Mouse (Mus musculus) stomach, embryonic 15.5 days (tissue): ENCODE measurements around the gene Gtf2i. TPM values are rescaled to one million over a fixed set of nuclear protein-coding genes. Genes with fewer than 3 reads are reported as not detected.

Experiments used
- ATAC-seq: fragments of 200-750 bp; cut with Nextera tagmentation; 2 replicates; pipeline ENCODE4 v1.8.0; 2017; ENCODE audit warnings: low read depth, moderate number of reproducible peaks, moderate TSS enrichment; ENCODE audit not compliant: insufficient read depth, low FRiP score
- H3K27ac ChIP-seq: fragments of 300-500 bp; sonication (generic); 2 replicates; pipeline ENCODE4 v1.5.1; 2015; ENCODE audit warnings: mild to moderate bottlenecking, inconsistent platforms
- H3K27me3 ChIP-seq: fragments of 300-500 bp; sonication (generic); replicated peaks from 2 replicates; pipeline ENCODE4 v1.6.1; 2015; ENCODE audit warnings: inconsistent platforms
- H3K36me3 ChIP-seq: fragments of 300-500 bp; sonication (generic); 2 replicates; pipeline ENCODE4 v1.6.1; 2015; ENCODE audit warnings: inconsistent platforms
- H3K4me1 ChIP-seq: fragments of 300-500 bp; sonication (generic); 2 replicates; pipeline ENCODE4 v1.6.1; 2015; ENCODE audit warnings: inconsistent platforms
- H3K4me2 ChIP-seq: fragments of 300-500 bp; sonication (generic); 2 replicates; pipeline ENCODE4 v1.6.1; 2015; ENCODE audit warnings: mild to moderate bottlenecking, inconsistent platforms
- H3K4me3 ChIP-seq: fragments of 300-500 bp; sonication (generic); replicated peaks from 2 replicates; pipeline ENCODE4 v1.5.1; 2015; ENCODE audit warnings: inconsistent platforms
- H3K9ac ChIP-seq: fragments of 300-500 bp; sonication (generic); 2 replicates; pipeline ENCODE4 v1.6.1; 2015; ENCODE audit warnings: inconsistent platforms
- H3K9me3 ChIP-seq: fragments of 300-500 bp; sonication (generic); 2 replicates; pipeline ENCODE4 v1.6.1; 2016; ENCODE audit warnings: inconsistent platforms
- WGBS: fragments of 180-500 bp; shearing (Covaris S2); methylation state at CpG from one replicate; pipeline ENCODE4 v1.1.7; 2015; 5-methylcytosine and 5-hydroxymethylcytosine counted together
- polyA plus RNA-seq: library from polyadenylated mRNA; unstranded; fragments of >200 nt; fragmentation: Nextera tagmentation; extraction: Ambion mirVana; gene quantifications from 2 replicates; pipeline ENCODE4 v1.2.1, GENCODE M21; 2015

Gtf2i gene
- polyA plus RNA-seq, 1 experiment from 2014 or later, result 163 TPM

DNA sequence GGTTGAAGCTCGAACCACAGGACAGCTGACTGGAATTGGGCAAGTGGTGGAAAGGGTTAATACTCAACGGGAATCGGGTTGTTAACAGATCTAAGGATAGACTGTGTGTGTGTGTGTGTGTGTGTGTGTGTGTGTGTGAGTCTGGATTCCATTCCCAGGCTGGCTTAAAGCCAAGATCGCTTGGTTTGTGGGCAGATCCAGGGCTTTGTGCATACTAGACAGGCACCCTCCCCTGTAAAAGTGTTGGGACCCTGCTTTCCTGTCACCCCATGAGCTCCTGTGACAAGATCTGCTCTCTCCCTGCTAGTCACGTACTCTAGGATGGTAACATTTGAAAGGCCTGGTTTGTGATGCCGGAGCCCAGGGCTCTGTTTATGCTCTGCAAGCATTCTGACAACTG lies 79.4 kb downstream of the Gtf2i start:
- Histone ChIP-seq H3K4me2 (no peak overlapping the region), H3K27me3 (no peaks in the 10 kb centered on the region), H3K9me3 (no peaks in the 10 kb centered on the region), H3K36me3 (peaks cover 33% of the 10 kb centered on the region), H3K4me3 (no peak overlapping the region), H3K27ac (peak overlapping the region; percentile 49), H3K4me1 (peaks cover 30% of the 10 kb centered on the region), H3K9ac (no peak overlapping the region)
- 24% methylated on average over 6 of the region's 6 CpGs for WGBS
- ATAC-seq, result no peak

DNA sequence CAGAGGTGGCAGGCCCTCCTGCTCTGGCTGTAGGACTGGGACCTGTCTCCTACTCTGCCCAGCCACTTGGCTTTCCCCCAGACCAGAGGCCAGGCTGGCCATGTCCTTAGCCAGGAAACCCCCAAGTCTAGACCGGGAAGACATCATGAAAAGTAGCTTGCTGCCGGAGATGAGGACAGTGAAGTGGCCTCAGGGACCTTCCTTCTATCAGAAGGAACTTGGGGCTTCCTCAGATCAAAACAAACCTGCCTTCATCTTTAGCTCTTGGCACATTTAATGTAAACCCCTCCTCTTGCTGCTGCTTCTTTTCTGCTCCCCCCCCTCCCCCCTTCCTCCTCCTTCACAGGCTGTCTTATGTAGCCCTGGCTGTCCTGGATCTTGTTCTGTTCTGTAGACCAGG lies 80.4 kb downstream of the Gtf2i start:
- no peak overlapping the region for H3K4me2 ChIP-seq
- peak overlapping the region; percentile 40 for H3K27ac ChIP-seq
- H3K36me3 ChIP-seq, result peaks cover 24% of the 10 kb centered on the region
- no peaks in the 10 kb centered on the region for H3K27me3 ChIP-seq
- no peak overlapping the region for H3K9ac ChIP-seq
- H3K4me3 ChIP-seq, result no peak overlapping the region
- 45% methylated on average over 2 of the region's 2 CpGs for WGBS
- H3K9me3 ChIP-seq, result no peaks in the 10 kb centered on the region
- no peak for ATAC-seq
- H3K4me1 ChIP-seq, result peaks cover 30% of the 10 kb centered on the region

DNA sequence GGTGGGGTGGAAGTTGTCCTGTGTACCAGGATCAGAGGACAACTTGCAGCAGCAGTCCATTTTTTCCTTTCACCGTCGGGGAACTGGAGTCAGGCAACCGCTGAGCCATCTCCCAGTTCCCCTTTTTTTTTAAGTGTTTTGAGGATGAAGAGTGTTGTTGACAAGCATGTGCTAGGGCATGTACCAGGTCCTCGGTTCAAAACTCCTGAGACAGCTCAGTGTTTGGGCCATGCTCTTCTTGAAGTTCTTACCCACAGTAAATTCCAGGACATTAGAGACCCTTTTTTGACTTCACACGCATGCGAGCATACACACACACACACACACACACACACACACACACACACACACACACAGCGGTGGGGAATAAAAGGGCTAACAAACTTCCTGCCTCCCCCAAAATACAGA lies 81.3 kb downstream of the Gtf2i start:
- Histone ChIP-seq H3K27me3 (no peaks in the 10 kb centered on the region), H3K4me2 (no peak overlapping the region), H3K36me3 (peaks cover 15% of the 10 kb centered on the region), H3K27ac (peak overlapping the region; percentile 60; the same call in 1 of the 2 replicates), H3K9ac (no peak overlapping the region), H3K4me1 (peaks cover 30% of the 10 kb centered on the region), H3K9me3 (no peaks in the 10 kb centered on the region), H3K4me3 (no peak overlapping the region)
- 41% methylated on average over 7 of the region's 7 CpGs for WGBS
- no peak for ATAC-seq

DNA sequence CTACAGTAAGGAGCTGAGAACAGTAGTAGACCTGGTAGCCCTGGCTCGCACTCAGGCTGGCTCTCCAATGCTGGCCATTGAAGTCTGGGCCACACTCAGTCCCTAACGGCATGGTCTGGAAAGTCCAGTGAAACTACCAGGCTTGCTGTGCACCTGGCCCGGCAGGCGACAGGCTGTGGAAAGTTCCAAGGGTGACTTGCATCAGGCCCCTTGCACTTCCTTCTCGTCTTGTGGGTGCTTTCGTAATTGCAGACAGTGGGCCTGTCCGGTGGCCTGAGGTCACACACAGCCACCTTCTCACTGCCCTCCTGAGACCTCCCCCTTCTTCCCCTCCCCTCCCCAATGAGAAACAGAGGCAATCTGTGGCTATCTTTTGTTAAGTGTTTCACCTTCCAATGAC lies 82.0 kb downstream of the Gtf2i start:
- H3K4me1 ChIP-seq, result peaks cover 30% of the 10 kb centered on the region

DNA sequence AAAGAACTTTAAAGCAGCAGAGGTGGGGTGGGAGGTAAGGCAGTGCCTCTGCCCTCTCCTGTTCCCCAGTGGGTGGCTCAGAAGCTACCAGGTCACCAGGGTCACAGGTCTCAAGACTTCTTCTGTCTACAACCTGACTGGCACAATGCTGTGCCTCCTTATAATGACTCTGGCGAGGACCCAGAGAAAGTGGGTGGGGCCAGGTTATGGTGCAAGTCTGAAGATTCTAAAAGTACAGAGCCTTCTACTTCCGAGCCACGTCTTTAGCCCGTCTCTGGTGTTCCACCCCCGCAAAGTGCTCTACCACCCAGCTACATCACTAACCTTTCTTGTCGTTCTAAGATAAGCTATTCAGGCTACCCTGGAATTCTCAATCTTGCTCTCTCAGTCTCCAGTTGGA lies 82.4 kb downstream of the Gtf2i start:
- H3K9ac ChIP-seq, result no peak overlapping the region
- WGBS, result 48% methylated on average over 6 of the region's 6 CpGs
- H3K4me1 ChIP-seq, result peaks cover 30% of the 10 kb centered on the region
- ATAC-seq, result no peak
- H3K4me3 ChIP-seq, result no peak overlapping the region
- peaks cover 3% of the 10 kb centered on the region; the same call in 1 of the 2 replicates for H3K36me3 ChIP-seq
- H3K27ac ChIP-seq, result peak overlapping the region; percentile 60; the same call in 1 of the 2 replicates
- no peaks in the 10 kb centered on the region for H3K9me3 ChIP-seq
- no peak overlapping the region for H3K4me2 ChIP-seq
- no peaks in the 10 kb centered on the region for H3K27me3 ChIP-seq

More for the DNA sequence above, 82.0 kb downstream of the Gtf2i start:
- no peak overlapping the region for H3K9ac ChIP-seq
- no peak overlapping the region for H3K4me3 ChIP-seq
- no peak overlapping the region for H3K4me2 ChIP-seq
- H3K36me3 ChIP-seq, result peaks cover 8% of the 10 kb centered on the region; the same call in 1 of the 2 replicates
- peak; percentile 24; the same call in 1 of the 2 replicates for ATAC-seq
- peak overlapping the region; percentile 60 for H3K27ac ChIP-seq
- 26% methylated on average over 7 of the region's 7 CpGs for WGBS
- H3K27me3 ChIP-seq, result no peaks in the 10 kb centered on the region
- no peaks in the 10 kb centered on the region for H3K9me3 ChIP-seq

DNA sequence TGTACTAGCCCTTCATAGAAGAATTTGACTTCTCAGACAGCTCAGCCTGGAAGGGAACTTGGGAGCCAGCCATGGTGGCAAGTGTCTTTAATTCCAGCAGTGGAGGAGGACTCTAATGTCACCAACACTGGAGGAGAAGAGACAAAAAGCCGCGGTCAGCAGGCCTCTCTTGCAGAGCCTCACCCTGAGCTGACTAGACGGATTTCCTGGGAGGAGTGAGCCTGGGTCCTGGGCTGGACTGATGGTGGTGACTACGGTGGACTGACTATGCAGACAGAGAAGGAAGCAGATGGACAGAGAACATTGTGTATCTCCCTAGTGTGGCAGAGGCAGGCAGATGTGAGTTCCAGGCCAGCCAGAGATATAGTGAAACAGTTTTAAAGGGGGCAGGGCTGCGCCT lies 83.2 kb downstream of the Gtf2i start:
- no peak overlapping the region for H3K9ac ChIP-seq
- no peak for ATAC-seq
- H3K4me3 ChIP-seq, result no peak overlapping the region
- H3K36me3 ChIP-seq, result no peaks in the 10 kb centered on the region
- 76% methylated on average over 5 of the region's 5 CpGs for WGBS
- no peaks in the 10 kb centered on the region for H3K9me3 ChIP-seq
- H3K4me2 ChIP-seq, result no peak overlapping the region
- H3K4me1 ChIP-seq, result peaks cover 35% of the 10 kb centered on the region
- H3K27ac ChIP-seq, result peak overlapping the region; percentile 21; the same call in 1 of the 2 replicates
- no peaks in the 10 kb centered on the region for H3K27me3 ChIP-seq

DNA sequence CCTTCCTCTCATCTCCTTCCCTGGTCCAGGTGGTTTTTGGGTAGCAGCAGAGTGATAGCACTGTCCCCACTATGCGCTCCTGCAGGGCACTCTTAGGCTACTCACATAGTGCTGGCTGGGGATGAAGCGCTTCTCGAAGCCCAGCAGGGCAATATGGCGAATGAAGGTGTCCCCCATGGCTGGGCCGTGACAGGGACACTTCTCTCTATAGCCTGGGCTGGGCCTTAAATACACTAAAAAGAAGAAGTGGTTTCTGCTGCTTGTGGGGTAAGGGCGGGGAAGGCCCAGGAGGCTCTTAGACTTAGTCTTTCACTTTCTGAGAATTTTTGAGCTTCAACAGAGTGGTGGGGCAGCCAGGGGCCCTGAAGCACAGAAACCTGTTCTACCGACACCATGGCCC lies 85.2 kb downstream of the Gtf2i start, which contains the start of gene Ncf1:
TSS of gene Ncf1 (minus strand) at position 235 of the 400 bp plus-strand sequence.
- H3K27me3 ChIP-seq, result no peaks in the 10 kb centered on the region
- no peak for ATAC-seq
- H3K9ac ChIP-seq, result no peak within 1 kb of the TSS
- 76% methylated on average over 7 of the region's 7 CpGs for WGBS
- H3K9me3 ChIP-seq, result no peaks in the 10 kb centered on the region
- H3K36me3 ChIP-seq, result no peaks in the 10 kb centered on the region
- no peak within 1 kb of the TSS for H3K27ac ChIP-seq
- H3K4me1 ChIP-seq, result 0 out of 2 replicates have a peak, but pooled peaks cover 18% of the 10 kb centered on the region
- no peak within 1 kb of the TSS for H3K4me2 ChIP-seq
- H3K4me3 ChIP-seq, result peak within 1 kb of the TSS; percentile 11; the same call in 1 of the 2 replicates

DNA sequence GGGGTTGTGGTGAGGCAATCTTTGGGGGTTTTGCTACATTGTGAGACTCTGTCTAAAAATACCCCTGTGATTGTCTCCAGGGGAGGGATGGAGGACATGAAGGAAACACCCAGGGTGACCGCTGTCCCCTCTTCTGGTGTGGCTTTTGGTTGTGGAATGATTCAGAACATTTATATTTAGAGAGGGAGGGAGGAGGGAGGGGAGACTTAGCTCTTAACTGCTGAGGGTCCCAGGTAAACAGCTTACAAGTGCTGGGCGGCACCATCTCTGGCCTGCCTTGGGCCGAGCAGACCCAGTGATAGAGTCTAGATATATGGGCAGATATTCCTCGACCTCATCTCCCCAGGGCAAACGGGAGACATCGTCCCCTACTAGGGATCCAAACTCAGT lies 86.3 kb downstream of the Gtf2i start:
- Histone ChIP-seq H3K27me3 (no peaks in the 10 kb centered on the region; the same call in 1 of the 2 replicates), H3K9ac (no peak overlapping the region), H3K4me2 (0 out of 2 replicates have a peak overlapping the region, but pooled peaks have one; percentile 3), H3K4me3 (peak overlapping the region; percentile 11; the same call in 1 of the 2 replicates), H3K27ac (no peak overlapping the region), H3K36me3 (no peaks in the 10 kb centered on the region), H3K4me1 (0 out of 2 replicates have a peak, but pooled peaks cover 18% of the 10 kb centered on the region), H3K9me3 (no peaks in the 10 kb centered on the region)
- no peak for ATAC-seq
- WGBS, result 76% methylated on average over 6 of the region's 6 CpGs

DNA sequence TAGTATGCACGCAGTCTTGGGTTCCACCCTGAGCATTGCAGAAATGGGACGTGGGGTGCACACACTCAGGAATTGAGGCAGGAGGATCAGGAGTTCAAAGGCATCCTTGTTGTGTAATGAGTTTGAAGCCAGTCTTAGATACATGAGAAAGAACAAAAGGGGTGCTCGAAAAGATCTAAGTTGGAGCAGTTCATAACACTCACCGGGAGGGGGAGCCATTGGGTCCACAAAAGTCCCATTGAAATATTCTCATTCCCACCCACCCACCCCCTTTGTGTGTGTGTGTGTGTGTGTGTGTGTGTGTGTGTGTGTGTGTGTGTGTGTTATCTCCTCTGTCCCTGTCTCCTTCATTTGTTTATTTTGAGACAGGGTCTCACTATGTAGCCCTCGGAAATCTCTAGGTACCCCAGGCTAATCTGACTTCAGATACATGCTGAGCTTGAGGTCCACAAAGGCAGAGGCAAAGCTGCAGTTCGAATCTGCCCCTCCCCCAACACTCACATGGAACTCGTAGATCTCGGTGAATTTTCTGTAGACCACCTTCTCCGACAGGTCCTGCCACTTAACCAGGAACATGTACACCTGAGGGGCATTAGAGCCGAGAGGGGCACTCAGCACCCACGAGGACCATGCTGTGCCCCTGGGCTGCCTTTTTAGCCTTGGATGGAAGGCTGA lies 86.8 kb downstream of the Gtf2i start:
- ATAC-seq, result no peak
- no peaks in the 10 kb centered on the region; the same call in 1 of the 2 replicates for H3K27me3 ChIP-seq
- no peak overlapping the region for H3K27ac ChIP-seq
- no peak overlapping the region for H3K9ac ChIP-seq
- H3K9me3 ChIP-seq, result no peaks in the 10 kb centered on the region
- H3K36me3 ChIP-seq, result no peaks in the 10 kb centered on the region
- 0 out of 2 replicates have a peak overlapping the region, but pooled peaks have one; percentile 3 for H3K4me2 ChIP-seq
- 44% methylated on average over 10 of the region's 11 CpGs for WGBS
- peak overlapping the region; percentile 11; the same call in 1 of the 2 replicates for H3K4me3 ChIP-seq
- 0 out of 2 replicates have a peak, but pooled peaks cover 14% of the 10 kb centered on the region for H3K4me1 ChIP-seq

DNA sequence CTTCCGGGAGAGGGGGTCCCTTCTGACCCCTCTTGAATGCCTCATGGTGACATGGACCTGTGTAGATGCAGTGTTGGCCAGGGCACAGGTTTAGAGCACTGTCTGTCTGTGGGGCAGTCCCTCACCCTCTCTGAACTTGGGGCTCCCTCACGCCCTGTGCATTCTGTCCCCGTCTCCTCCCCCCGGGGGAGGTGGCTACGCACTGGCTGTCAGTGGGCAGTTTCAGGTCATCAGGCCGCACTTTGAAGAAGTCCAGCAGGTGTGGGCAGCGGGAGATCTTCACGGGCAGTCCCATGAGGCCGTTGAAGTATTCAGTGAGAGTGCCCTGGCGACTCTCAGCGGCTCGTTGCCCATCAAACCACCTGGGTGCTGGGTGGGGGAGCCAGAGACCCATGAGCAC lies 87.6 kb downstream of the Gtf2i start:
- Histone ChIP-seq H3K27me3 (no peaks in the 10 kb centered on the region; the same call in 1 of the 2 replicates), H3K9ac (no peak overlapping the region), H3K4me1 (peaks cover 12% of the 10 kb centered on the region), H3K9me3 (no peaks in the 10 kb centered on the region), H3K36me3 (no peaks in the 10 kb centered on the region), H3K27ac (no peak overlapping the region), H3K4me3 (no peak overlapping the region), H3K4me2 (no peak overlapping the region)
- 57% methylated on average over 12 of the region's 12 CpGs for WGBS
- no peak for ATAC-seq

DNA sequence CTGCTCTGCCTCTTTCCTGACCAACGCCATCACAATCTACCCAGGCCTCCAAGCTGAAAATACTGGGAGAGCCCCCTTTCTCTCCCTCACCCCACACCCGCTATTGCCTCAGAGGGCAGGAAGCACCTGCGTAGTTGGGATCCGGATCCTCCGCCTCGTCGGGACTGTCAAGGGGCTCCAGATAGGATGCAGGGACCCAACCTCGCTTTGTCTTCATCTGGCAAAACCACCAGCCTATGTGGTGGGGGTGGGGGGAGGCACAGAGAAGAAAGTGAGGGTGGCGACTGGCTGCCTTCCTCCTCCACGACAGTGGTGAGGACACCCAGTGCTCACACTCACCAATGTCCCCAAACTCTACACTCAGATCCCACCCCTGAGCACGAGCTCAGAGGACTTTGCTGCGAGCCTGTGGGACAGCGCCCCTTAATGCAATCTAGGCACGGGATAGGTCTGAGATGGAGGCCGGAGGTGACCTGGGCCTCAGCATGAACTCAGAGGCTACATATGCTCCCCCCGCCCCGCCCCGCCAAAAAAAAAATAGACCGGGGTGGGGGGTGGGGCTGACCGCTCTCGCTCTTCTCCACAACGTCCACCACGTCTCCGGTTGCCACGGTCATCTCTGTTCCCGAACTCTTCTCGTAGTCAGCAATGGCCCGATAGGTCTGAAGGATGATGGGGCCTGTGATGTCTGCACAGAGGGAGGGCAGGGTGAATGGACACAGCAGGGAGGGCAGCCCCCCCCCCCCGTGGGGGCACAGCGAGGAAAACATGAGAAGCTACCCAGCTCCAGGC lies 89.3 kb downstream of the Gtf2i start:
- peaks cover 18% of the 10 kb centered on the region for H3K4me1 ChIP-seq
- no peak overlapping the region for H3K4me3 ChIP-seq
- no peak overlapping the region for H3K27ac ChIP-seq
- no peak for ATAC-seq
- no peak overlapping the region for H3K4me2 ChIP-seq
- no peak overlapping the region for H3K9ac ChIP-seq
- H3K36me3 ChIP-seq, result no peaks in the 10 kb centered on the region
- 77% methylated on average over 30 of the region's 30 CpGs for WGBS
- H3K27me3 ChIP-seq, result no peaks in the 10 kb centered on the region; the same call in 1 of the 2 replicates
- H3K9me3 ChIP-seq, result no peaks in the 10 kb centered on the region
